Mouse (Mus musculus): Measurements from ENCODE around the gene Mrap2.

The Mrap2 gene

DNA sequence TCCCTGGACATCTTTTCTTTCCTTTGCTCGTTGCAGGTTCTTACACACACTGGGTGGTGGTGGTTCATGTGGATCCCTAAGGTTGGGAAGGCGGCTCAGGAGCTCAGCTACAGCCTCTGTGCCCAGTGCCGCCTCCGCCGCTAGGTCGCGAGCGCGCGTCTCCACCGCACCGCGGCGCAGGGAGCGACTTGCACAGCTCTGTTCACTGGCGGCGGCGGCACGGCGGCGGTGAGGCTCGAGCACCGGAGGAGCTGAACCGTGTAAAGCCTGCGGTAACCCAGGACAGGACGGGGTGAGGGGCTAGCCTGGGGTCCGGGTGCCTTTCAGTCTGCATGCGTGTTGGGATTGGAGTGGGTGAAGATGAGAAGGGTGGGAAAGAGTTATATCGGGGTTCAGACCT is at the start of gene Mrap2:
Mrap2 (plus strand) TSS at position 201 of the 400 bp plus-strand sequence.
- WGBS: under 1% methylated on average over 29 of the region's 29 CpGs

DNA sequence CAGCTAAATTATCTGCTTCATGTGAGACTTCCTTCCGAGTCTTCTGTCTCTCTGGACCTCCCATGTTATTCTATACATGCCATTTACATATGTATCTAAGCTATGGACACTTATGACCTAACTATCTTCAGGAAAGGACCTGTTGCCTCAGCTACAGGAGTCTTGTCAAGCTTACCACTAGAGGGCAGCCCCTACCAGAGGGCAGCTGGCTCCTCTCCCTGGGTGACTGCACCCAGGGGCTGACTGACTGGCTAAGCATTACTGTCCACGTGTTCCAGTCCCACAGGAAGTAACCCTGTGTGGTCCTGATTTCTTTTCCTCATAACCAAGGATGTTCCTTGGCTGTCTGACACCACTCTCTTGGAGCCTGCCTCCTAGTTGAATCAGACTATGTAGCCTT is 46.1 kb upstream of the Mrap2 start:
- 54% methylated on average over 2 of the region's 2 CpGs for WGBS

GRCm38 (mm10) chr9:87115019-87115418 is 29.1 kb upstream of the Mrap2 start:
- 53% methylated on average over 5 of the region's 5 CpGs for WGBS

DNA sequence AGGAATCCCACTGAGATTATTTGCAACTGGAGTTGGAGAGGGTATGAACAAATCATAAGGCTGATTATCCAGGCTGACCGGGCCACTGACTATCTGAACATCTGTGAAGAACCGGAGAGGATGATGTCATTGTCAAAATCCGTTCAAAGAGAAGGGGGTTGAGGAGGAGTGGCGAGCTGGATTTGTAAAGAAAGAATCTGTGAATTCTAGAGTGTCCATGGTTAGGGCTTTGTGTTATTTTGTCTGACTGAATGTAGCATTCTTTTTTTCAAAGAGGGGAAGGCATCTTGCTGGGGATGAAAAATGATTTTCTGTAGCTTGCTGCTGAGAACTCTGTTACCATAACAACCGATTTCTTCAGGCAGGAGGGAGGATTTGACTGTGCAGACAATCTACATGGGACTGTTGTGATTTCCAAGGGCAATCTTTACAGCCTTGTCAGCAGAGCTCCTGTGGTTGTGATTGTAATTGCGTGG is 28.6 kb upstream of the Mrap2 start:
- WGBS: 22% methylated on average over 6 of the region's 6 CpGs

GRCm38 (mm10) chr9:87115978-87116377 is 28.1 kb upstream of the Mrap2 start:
- 88% methylated on average over 1 of the region's 1 CpGs for WGBS

- WGBS: 52% methylated on average over 3 of the region's 3 CpGs
Observed at GRCm38 (mm10) chr9:87118996-87119395, 25.1 kb upstream of the Mrap2 start.

- 46% methylated on average over 9 of the region's 9 CpGs for WGBS
Observed at GRCm38 (mm10) chr9:87121956-87122493, 22.1 kb upstream of the Mrap2 start.

DNA sequence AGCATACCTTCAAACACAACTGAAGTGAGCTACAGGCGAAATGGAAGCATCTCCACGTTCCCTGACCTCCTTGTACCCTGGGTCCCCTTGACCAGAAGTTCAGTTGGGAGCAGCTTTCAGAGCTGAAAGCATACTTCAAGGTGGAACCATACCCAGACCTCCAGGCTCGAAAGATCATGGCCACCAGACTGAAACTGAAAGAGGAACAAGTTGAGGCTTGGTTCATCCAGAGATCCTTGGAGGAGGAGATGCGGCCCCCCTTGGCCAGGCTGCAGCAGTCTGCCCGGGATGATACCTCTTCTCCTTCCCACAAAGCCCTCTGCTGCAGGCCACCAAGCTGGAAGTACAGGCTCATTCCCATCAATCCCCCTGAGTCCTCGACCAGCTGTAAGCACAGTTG is 17.1 kb upstream of the Mrap2 start:
- WGBS: 79% methylated on average over 6 of the region's 6 CpGs

DNA sequence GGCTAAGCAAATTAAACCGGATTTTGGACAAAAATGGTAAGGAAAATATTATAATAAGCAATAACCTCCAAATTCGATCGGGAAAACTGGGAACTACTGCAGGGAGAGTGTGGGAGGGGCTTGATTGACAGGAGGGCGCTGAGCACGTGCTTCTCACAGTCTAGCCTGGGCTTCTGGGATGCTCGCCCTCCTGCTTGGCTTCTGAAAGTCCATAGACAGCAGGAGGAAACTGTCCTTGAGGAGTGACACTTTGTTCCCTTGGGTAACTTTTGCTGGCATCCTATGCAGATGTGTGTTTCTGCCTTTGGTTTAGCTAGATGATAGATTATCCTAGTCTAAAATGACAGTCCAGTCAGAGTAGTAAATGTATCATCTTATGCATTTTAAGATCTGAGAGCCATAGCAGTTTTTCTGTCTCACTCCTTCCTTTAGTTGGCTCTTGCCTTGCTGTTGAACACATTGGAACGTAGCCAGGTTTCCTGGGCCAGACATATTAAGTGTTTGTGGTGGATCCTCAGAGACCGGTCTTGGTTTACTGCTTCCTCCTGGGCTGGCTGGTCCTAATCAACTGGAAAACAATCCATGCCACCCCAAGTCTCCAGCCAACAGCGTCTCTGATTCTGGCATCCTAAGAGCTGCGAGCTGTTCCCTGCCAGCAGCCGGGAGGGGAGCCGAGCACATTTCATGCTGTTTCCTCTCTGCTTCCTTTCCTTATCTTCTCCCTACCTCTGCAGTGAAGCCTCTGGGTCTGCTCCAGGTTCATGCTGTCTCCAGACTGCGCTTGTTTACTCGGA is 8.1 kb upstream of the Mrap2 start:
- WGBS: 47% methylated on average over 14 of the region's 14 CpGs

DNA sequence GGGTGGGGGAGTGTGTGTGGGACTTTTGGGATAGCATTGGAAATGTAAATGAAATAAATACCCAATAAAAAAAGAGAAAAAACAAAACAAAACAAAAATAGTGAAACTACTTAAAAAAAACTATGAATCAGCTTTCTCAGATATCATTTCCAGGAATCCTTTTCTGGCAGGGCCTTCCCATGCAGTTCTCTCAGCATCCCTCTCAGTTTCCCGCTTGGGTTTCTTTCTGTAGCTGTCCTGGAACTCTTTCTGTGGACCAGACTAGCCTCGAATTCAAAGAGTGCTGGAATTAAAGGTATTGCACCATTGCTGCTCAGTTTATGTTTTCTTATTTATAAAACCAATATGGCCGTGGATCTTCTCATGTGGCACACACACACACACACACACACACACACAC is 1.0 kb upstream of the Mrap2 start:
- 61% methylated on average over 3 of the region's 3 CpGs for WGBS

DNA sequence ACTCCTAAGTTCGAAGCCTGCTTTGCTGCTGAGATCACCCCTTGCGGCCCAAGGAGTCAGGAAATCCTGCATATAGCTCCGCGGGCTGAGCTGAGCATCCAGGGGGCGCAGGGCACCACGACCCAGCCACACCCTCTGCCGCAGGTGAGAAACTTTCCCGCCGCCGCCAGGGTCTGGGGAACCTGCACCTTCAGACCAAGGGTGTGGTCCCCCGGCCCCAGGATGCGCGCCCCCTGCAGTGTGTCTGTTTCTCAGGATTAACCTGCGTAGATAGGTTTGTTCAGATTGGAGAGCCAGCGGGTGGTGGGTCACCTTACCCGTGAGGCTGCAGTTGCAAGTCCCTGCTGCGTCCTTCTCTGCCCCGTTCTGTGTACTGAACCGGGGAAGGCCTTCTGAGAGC is 426 bp downstream of the Mrap2 start:
- 2% methylated on average over 19 of the region's 19 CpGs for WGBS

DNA sequence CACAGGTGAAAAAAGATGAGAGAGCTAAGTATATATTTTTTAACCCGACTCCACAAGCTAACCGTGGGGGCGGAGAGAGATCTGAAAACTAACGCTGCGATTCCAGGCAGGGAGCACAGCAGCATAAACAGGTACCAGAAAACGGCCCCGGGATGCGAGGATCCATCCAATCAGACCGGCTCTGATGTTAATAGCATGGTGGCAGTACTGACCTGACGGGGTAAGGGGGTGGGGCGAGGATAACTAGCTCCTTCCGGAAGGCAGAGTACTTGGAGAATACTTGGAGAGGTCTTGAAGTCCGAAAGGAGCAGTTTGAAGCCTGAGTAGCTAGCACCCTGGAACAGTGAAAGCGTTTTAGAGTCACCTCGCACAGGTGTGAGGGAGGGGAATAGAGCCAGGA is 1.1 kb downstream of the Mrap2 start:
- WGBS: 9% methylated on average over 15 of the region's 15 CpGs

- 58% methylated on average over 11 of the region's 11 CpGs for WGBS
Observed at GRCm38 (mm10) chr9:87145671-87146070, 1.6 kb downstream of the Mrap2 start.

DNA sequence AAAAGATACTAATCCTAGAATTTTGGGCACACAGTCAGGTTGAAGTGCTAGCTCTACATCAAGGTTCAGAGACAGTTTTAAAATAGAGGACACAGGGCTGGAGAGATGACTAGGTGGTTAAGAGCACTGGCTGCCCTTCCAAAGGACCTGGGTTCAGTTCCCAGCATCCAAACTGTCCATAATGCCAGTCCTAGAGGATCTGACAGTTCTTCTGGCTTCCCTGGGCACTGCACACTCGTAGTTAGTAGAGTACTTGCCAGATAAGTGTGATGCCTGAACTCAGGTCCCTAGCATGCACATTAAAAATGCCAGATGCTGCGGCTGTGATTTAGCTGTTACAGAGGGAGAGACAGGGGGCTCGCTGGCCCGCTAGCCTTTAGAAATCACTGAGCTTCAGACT is 2.3 kb downstream of the Mrap2 start:
- 92% methylated on average over 4 of the region's 4 CpGs for WGBS

DNA sequence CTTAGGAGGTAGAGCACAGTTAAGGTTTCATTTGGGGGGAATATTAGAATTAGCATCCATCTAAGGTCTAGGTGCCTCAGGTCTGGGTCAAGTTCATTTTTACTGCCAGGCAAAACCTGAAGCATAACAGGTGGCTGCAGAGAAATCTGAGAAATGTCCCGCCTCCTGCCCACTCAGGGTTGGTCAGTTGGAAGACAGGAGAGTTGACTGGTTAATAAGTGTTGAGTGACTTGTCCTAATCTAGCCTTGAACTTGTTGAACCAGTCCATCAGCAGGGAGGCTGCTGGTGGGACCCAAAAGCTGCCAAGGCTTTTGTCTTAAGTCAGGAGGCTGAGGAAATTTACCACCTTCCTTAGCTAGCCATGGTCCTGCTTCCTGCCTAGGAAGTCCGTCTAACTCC is 3.8 kb downstream of the Mrap2 start:
- 89% methylated on average over 2 of the region's 2 CpGs for WGBS

DNA sequence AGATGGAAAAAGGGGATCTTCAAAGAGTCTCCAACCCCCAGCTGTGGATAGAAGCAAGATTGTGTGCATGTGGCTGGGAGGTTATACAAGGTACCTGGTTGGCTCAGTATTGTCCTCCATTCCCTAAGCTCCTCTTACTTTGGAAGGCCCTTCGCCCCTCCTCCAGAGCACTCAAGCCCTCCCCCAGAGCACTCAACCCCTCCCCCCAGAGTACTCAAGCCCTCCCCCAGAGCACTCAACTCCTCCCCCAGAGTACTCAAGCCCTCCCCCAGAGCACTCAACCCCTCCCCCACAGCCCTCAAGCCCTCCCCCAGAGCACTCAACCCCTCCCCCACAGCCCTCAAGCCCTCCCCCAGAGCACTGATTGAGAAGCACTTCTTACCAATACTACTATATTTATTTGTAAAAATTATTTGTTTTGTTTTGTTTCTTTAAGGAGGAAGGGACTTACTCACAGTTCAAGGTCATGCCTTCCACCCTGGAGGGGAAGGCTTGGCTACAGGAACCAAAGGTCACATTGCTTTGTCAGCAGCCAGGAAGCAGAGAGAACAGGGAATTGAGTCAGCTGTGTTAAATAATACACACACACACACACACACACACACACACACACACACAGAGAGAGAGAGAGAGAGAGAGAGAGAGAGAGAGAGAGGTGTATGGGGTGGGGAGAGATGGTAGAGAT is 8.7 kb downstream of the Mrap2 start:
- 100% methylated on average over 1 of the region's 1 CpGs for WGBS

GRCm38 (mm10) chr9:87162559-87162958 is 18.5 kb downstream of the Mrap2 start:
- WGBS: 85% methylated on average over 4 of the region's 4 CpGs

GRCm38 (mm10) chr9:87167001-87167830 is 23.1 kb downstream of the Mrap2 start:
- WGBS: 54% methylated on average over 9 of the region's 9 CpGs

GRCm38 (mm10) chr9:87168051-87168450 is 23.9 kb downstream of the Mrap2 start:
- WGBS: 80% methylated on average over 3 of the region's 3 CpGs

DNA sequence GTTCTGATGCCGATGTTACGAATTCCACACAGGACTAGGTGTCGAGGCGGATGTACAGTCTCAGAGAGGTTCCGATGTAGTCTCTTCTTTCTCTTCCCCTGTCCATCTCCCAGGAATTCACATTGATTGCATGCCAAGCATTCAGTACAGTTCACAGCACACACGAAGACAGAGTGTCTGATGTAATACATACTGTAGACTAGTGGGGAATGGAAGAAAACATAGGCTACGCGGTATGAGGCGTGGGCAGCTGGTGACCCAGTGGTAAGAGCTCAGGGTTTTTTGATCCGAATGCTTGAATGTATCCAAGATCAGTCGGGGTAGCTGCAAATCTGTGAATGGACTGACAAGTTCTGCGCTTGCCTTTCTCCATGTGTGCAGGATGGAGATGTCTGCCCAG is 25.0 kb downstream of the Mrap2 start:
- 84% methylated on average over 12 of the region's 12 CpGs for WGBS

DNA sequence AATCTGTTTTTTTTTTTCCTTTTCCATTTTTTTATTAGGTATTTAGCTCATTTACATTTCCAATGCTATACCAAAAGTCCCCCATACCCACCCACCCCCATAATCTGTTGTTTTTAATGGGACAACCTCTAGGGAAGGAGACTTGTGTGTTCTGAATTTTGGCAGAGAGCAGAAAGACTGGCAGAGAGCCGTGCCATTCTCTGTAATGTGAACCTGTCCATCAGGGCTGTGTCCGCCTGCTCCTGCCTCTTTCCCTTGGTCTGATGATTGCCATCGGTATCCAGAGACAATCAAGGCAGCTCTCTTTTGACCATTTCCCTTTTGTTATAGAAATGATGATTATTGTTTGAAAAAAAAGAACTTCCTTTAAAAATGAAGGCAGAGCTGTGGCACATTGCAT is 26.8 kb downstream of the Mrap2 start:
- WGBS: 64% methylated on average over 3 of the region's 3 CpGs

DNA sequence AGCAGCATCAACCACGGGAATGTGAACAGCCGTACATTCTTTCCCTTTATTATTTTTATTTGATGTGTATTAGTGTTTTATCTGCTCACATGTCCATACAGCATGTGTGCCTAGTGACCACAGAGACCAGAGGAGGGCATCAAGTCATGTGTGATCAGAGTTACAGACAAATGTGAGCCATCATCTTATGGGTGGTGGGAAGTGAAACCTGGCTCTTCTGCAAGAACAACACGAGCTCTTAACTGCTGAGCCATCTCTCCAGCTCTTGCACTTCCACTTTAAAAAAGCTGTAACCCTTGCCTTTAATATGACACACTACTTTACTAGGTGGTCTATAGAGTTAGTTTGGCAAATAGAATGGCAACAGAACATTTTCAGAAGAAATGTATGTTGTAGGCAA is 27.4 kb downstream of the Mrap2 start:
- 91% methylated on average over 3 of the region's 3 CpGs for WGBS

Measured in cerebral cortex, adult 2 months (tissue).